Mouse (Mus musculus): ENCODE results near the gene Stt3b. TPM values are rescaled to one million over a fixed set of nuclear protein-coding genes. Genes with fewer than 3 reads are reported as not detected.

Gene Stt3b
- polyA plus RNA-seq, 1 experiment = 270 TPM

- Histone ChIP-seq H3K27me3 (ENCODE audit: control insufficient read depth, insufficient read depth, low read length) (no peaks in the 10 kb centered on the region), H3K4me3 (ENCODE audit: control insufficient read depth, low read depth, low read length) (peak overlapping the region; percentile 88), H3K27ac (ENCODE audit: control insufficient read depth, insufficient read depth, low read depth, low read length) (peak overlapping the region; percentile 92), H3K4me1 (ENCODE audit: control insufficient read depth, insufficient read depth, low read length) (peaks cover 3% of the 10 kb centered on the region), H3K36me3 (ENCODE audit: control insufficient read depth, insufficient read depth, low read length) (no peaks in the 10 kb centered on the region; the same call in 1 of the 2 replicates)
- TF ChIP-seq POLR2A (IDR thresholded peaks at IDR 0.05; ENCODE audit: control insufficient read depth, low read depth, low read length) (no peak), CTCF (IDR thresholded peaks at IDR 0.05; ENCODE audit: control insufficient read depth, insufficient read depth, insufficient replicate concordance, low read depth, low read length) (no peak)
Observed at GRCm38 (mm10) chr9:115308941-115309380, 1.3 kb downstream of the Stt3b start.

GRCm38 (mm10) chr9:115308401-115308800, 1.8 kb downstream of the Stt3b start:
- H3K27ac ChIP-seq (ENCODE audit: control insufficient read depth, insufficient read depth, low read depth, low read length) = no peak overlapping the region
- H3K36me3 ChIP-seq (ENCODE audit: control insufficient read depth, insufficient read depth, low read length) = no peaks in the 10 kb centered on the region; the same call in 1 of the 2 replicates
- H3K4me1 ChIP-seq (ENCODE audit: control insufficient read depth, insufficient read depth, low read length) = peaks cover 3% of the 10 kb centered on the region
- H3K27me3 ChIP-seq (ENCODE audit: control insufficient read depth, insufficient read depth, low read length) = no peaks in the 10 kb centered on the region
- TF ChIP-seq POLR2A (IDR thresholded peaks at IDR 0.05; ENCODE audit: control insufficient read depth, low read depth, low read length) = no peak
- no peak for TF ChIP-seq CTCF (IDR thresholded peaks at IDR 0.05; ENCODE audit: control insufficient read depth, insufficient read depth, insufficient replicate concordance, low read depth, low read length)
- H3K4me3 ChIP-seq (ENCODE audit: control insufficient read depth, low read depth, low read length) = peak overlapping the region; percentile 88; the same call in 1 of the 2 replicates

GRCm38 (mm10) chr9:115306202-115306601, 4.0 kb downstream of the Stt3b start:
- H3K4me3 ChIP-seq (ENCODE audit: control insufficient read depth, low read depth, low read length) = no peak overlapping the region

GRCm38 (mm10) chr9:115304149-115304548, 6.1 kb downstream of the Stt3b start:
- Histone ChIP-seq H3K27ac (ENCODE audit: control insufficient read depth, insufficient read depth, low read depth, low read length) (no peak overlapping the region), H3K36me3 (ENCODE audit: control insufficient read depth, insufficient read depth, low read length) (no peaks in the 10 kb centered on the region; the same call in 1 of the 2 replicates), H3K4me1 (ENCODE audit: control insufficient read depth, insufficient read depth, low read length) (no peaks in the 10 kb centered on the region; the same call in 1 of the 2 replicates), H3K27me3 (ENCODE audit: control insufficient read depth, insufficient read depth, low read length) (no peaks in the 10 kb centered on the region), H3K4me3 (ENCODE audit: control insufficient read depth, low read depth, low read length) (no peak overlapping the region)
- no peak for TF ChIP-seq POLR2A (IDR thresholded peaks at IDR 0.05; ENCODE audit: control insufficient read depth, low read depth, low read length)
- no peak for TF ChIP-seq CTCF (IDR thresholded peaks at IDR 0.05; ENCODE audit: control insufficient read depth, insufficient read depth, insufficient replicate concordance, low read depth, low read length)

More at GRCm38 (mm10) chr9:115306202-115306601, 4.0 kb downstream of the Stt3b start:
- no peaks in the 10 kb centered on the region for H3K27me3 ChIP-seq (ENCODE audit: control insufficient read depth, insufficient read depth, low read length)
- no peak for TF ChIP-seq CTCF (IDR thresholded peaks at IDR 0.05; ENCODE audit: control insufficient read depth, insufficient read depth, insufficient replicate concordance, low read depth, low read length)
- TF ChIP-seq POLR2A (IDR thresholded peaks at IDR 0.05; ENCODE audit: control insufficient read depth, low read depth, low read length) = no peak
- no peak overlapping the region for H3K27ac ChIP-seq (ENCODE audit: control insufficient read depth, insufficient read depth, low read depth, low read length)
- no peaks in the 10 kb centered on the region; the same call in 1 of the 2 replicates for H3K36me3 ChIP-seq (ENCODE audit: control insufficient read depth, insufficient read depth, low read length)
- H3K4me1 ChIP-seq (ENCODE audit: control insufficient read depth, insufficient read depth, low read length) = no peaks in the 10 kb centered on the region; the same call in none of the 2 replicates

GRCm38 (mm10) chr9:115301593-115301992, 8.6 kb downstream of the Stt3b start:
- Histone ChIP-seq H3K27ac (ENCODE audit: control insufficient read depth, insufficient read depth, low read depth, low read length) (no peak overlapping the region), H3K36me3 (ENCODE audit: control insufficient read depth, insufficient read depth, low read length) (no peaks in the 10 kb centered on the region; the same call in 1 of the 2 replicates), H3K4me3 (ENCODE audit: control insufficient read depth, low read depth, low read length) (no peak overlapping the region), H3K27me3 (ENCODE audit: control insufficient read depth, insufficient read depth, low read length) (no peaks in the 10 kb centered on the region), H3K4me1 (ENCODE audit: control insufficient read depth, insufficient read depth, low read length) (no peaks in the 10 kb centered on the region; the same call in 1 of the 2 replicates)
- TF ChIP-seq POLR2A (IDR thresholded peaks at IDR 0.05; ENCODE audit: control insufficient read depth, low read depth, low read length) = no peak
- TF ChIP-seq CTCF (IDR thresholded peaks at IDR 0.05; ENCODE audit: control insufficient read depth, insufficient read depth, insufficient replicate concordance, low read depth, low read length) = no peak

- Histone ChIP-seq H3K36me3 (ENCODE audit: control insufficient read depth, insufficient read depth, low read length) (no peaks in the 10 kb centered on the region), H3K27ac (ENCODE audit: control insufficient read depth, insufficient read depth, low read depth, low read length) (no peak overlapping the region), H3K27me3 (ENCODE audit: control insufficient read depth, insufficient read depth, low read length) (no peaks in the 10 kb centered on the region), H3K4me3 (ENCODE audit: control insufficient read depth, low read depth, low read length) (no peak overlapping the region), H3K4me1 (ENCODE audit: control insufficient read depth, insufficient read depth, low read length) (no peaks in the 10 kb centered on the region; the same call in 1 of the 2 replicates)
- TF ChIP-seq CTCF (IDR thresholded peaks at IDR 0.05; ENCODE audit: control insufficient read depth, insufficient read depth, insufficient replicate concordance, low read depth, low read length) = no peak
- TF ChIP-seq POLR2A (IDR thresholded peaks at IDR 0.05; ENCODE audit: control insufficient read depth, low read depth, low read length) = no peak
Observed at GRCm38 (mm10) chr9:115301002-115301579, 9.1 kb downstream of the Stt3b start.

- no peaks in the 10 kb centered on the region for H3K36me3 ChIP-seq (ENCODE audit: control insufficient read depth, insufficient read depth, low read length)
- H3K4me1 ChIP-seq (ENCODE audit: control insufficient read depth, insufficient read depth, low read length) = no peaks in the 10 kb centered on the region; the same call in 1 of the 2 replicates
Observed at GRCm38 (mm10) chr9:115296738-115297137, 13.5 kb downstream of the Stt3b start.

More at GRCm38 (mm10) chr9:115296738-115297137, 13.5 kb downstream of the Stt3b start:
- H3K4me3 ChIP-seq (ENCODE audit: control insufficient read depth, low read depth, low read length) = no peak overlapping the region
- H3K27me3 ChIP-seq (ENCODE audit: control insufficient read depth, insufficient read depth, low read length) = no peaks in the 10 kb centered on the region
- H3K27ac ChIP-seq (ENCODE audit: control insufficient read depth, insufficient read depth, low read depth, low read length) = no peak overlapping the region
- TF ChIP-seq CTCF (IDR thresholded peaks at IDR 0.05; ENCODE audit: control insufficient read depth, insufficient read depth, insufficient replicate concordance, low read depth, low read length) (no peak), POLR2A (IDR thresholded peaks at IDR 0.05; ENCODE audit: control insufficient read depth, low read depth, low read length) (no peak)
